Mouse (Mus musculus) CD4-positive, CD25-positive, alpha-beta regulatory T cell, adult 4 months (primary cell): ENCODE measurements around the gene Ints1. TPM values are rescaled to one million over a fixed set of nuclear protein-coding genes. Genes with fewer than 3 reads are reported as not detected.

Source experiments
- ATAC-seq: one replicate; pipeline ENCODE4 v1.8.0; 2017
- polyA plus RNA-seq, 2 experiments: library from polyadenylated mRNA; unstranded; fragments of 100-300 nt; shearing (Covaris generic); gene quantifications; one replicate each; pipeline ENCODE4 v1.2.1; 2017

Ints1 gene
- polyA plus RNA-seq, 2 experiments from 2014 or later, result 8.8 to 18.3 TPM

GRCm38 (mm10) chr5:139702905-139703304 lies 72.6 kb downstream of the Ints1 start:
- no peak for ATAC-seq

- no peak for ATAC-seq
These were observed 73.2 kb downstream of the Ints1 start for GRCm38 (mm10) chr5:139702236-139702635.

Other genes with a start within 250 kb of the Ints1 start
- gene Uncx, start 232.2 kb downstream of the Ints1 start, polyA plus RNA-seq, result not detected
- gene Micall2, start 39.3 kb downstream of the Ints1 start, polyA plus RNA-seq, result not detected
- 10 to 100 TPM; 13.6 to 17.2 TPM for gene Mafk, start 15.8 kb upstream of the Ints1 start, polyA plus RNA-seq
- gene Tmem184a, start 44.2 kb upstream of the Ints1 start, polyA plus RNA-seq, result under 1 TPM in 1 of 2 experiments, not detected in 1; 0.18 TPM
- gene Gm26938, start 50.7 kb upstream of the Ints1 start, polyA plus RNA-seq, result not detected
- gene Psmg3, start 51.2 kb upstream of the Ints1 start, polyA plus RNA-seq, result 10 to 100 TPM; 45.9 to 60.3 TPM
- gene Elfn1, start 132.3 kb upstream of the Ints1 start, polyA plus RNA-seq, result not detected